Mouse (Mus musculus) midbrain, embryonic 15.5 days (tissue): ENCODE data around the gene Polr2b. TPM values are rescaled to one million over a fixed set of nuclear protein-coding genes. Genes with fewer than 3 reads are reported as not detected.

Experiments
- ATAC-seq: fragments of 200-750 bp; cut with Nextera tagmentation; replicated peaks from 2 replicates; pipeline ENCODE4 v1.8.0; 2017; ENCODE audit warnings: moderate TSS enrichment
- H3K27ac ChIP-seq: fragments of 300-500 bp; sonication (generic); 2 replicates; pipeline ENCODE4 v1.5.1; 2015; ENCODE audit warnings: mild to moderate bottlenecking, inconsistent platforms
- H3K27me3 ChIP-seq: fragments of 300-500 bp; sonication (generic); replicated peaks from 2 replicates; pipeline ENCODE4 v1.6.1; 2015; ENCODE audit warnings: inconsistent platforms
- H3K36me3 ChIP-seq: fragments of 300-500 bp; sonication (generic); replicated peaks from 2 replicates; pipeline ENCODE4 v1.6.1; 2015; ENCODE audit warnings: inconsistent platforms
- H3K4me1 ChIP-seq: fragments of 300-500 bp; sonication (generic); 2 replicates; pipeline ENCODE4 v1.6.1; 2015; ENCODE audit warnings: inconsistent platforms
- H3K4me2 ChIP-seq: fragments of 300-500 bp; sonication (generic); 2 replicates; pipeline ENCODE4 v1.6.1; 2015; ENCODE audit warnings: inconsistent platforms, mild to moderate bottlenecking, moderate library complexity
- H3K4me3 ChIP-seq: fragments of 300-500 bp; sonication (generic); 2 replicates; pipeline ENCODE4 v1.5.1; 2015; ENCODE audit warnings: mild to moderate bottlenecking, inconsistent platforms
- H3K9ac ChIP-seq: fragments of 300-500 bp; sonication (generic); 2 replicates; pipeline ENCODE4 v1.6.1; 2015; ENCODE audit warnings: mild to moderate bottlenecking, inconsistent platforms
- H3K9me3 ChIP-seq: fragments of 300-500 bp; sonication (generic); 2 replicates; pipeline ENCODE4 v1.6.1; 2016; ENCODE audit warnings: inconsistent platforms
- WGBS: fragments of 180-500 bp; shearing (Covaris S2); methylation state at CpG from one replicate; pipeline ENCODE4 v1.1.7; 2015; ENCODE audit warnings: mixed read lengths; 5-methylcytosine and 5-hydroxymethylcytosine counted together
- polyA plus RNA-seq: library from polyadenylated mRNA; unstranded; fragments of >200 nt; fragmentation: Nextera tagmentation; extraction: Ambion mirVana; gene quantifications from 2 replicates; pipeline ENCODE4 v1.2.1, GENCODE M21; 2015

Gene Polr2b
- polyA plus RNA-seq, 1 experiment from 2014 or later = 65.2 TPM

- WGBS = 87% methylated on average over 5 of the region's 5 CpGs
- no peak overlapping the region for H3K4me3 ChIP-seq
- no peak overlapping the region for H3K27ac ChIP-seq
- no peak overlapping the region for H3K9ac ChIP-seq
- ATAC-seq = no peak
- no peak overlapping the region for H3K4me2 ChIP-seq
- H3K9me3 ChIP-seq = no peaks in the 10 kb centered on the region
- no peaks in the 10 kb centered on the region for H3K36me3 ChIP-seq
- H3K4me1 ChIP-seq = no peaks in the 10 kb centered on the region
- H3K27me3 ChIP-seq = no peaks in the 10 kb centered on the region
Measured at GRCm38 (mm10) chr5:77369394-77369793, 59.4 kb downstream of the Polr2b start.

- no peaks in the 10 kb centered on the region for H3K9me3 ChIP-seq
- H3K4me1 ChIP-seq = no peaks in the 10 kb centered on the region
- no peaks in the 10 kb centered on the region for H3K36me3 ChIP-seq
- no peak overlapping the region for H3K4me2 ChIP-seq
- no peak overlapping the region for H3K27ac ChIP-seq
- no peak overlapping the region for H3K4me3 ChIP-seq
- ATAC-seq = no peak
- WGBS = 85% methylated on average over 5 of the region's 5 CpGs
- H3K9ac ChIP-seq = no peak overlapping the region
- H3K27me3 ChIP-seq = no peaks in the 10 kb centered on the region
Measured at GRCm38 (mm10) chr5:77370378-77370892, 60.5 kb downstream of the Polr2b start.

GRCm38 (mm10) chr5:77372242-77372641 lies 62.3 kb downstream of the Polr2b start:
- no peak overlapping the region for H3K4me3 ChIP-seq
- 86% methylated on average over 7 of the region's 7 CpGs for WGBS
- no peak overlapping the region for H3K9ac ChIP-seq
- H3K27ac ChIP-seq = no peak overlapping the region
- ATAC-seq = no peak
- H3K9me3 ChIP-seq = no peaks in the 10 kb centered on the region
- H3K36me3 ChIP-seq = no peaks in the 10 kb centered on the region
- no peaks in the 10 kb centered on the region for H3K4me1 ChIP-seq
- no peak overlapping the region for H3K4me2 ChIP-seq
- H3K27me3 ChIP-seq = no peaks in the 10 kb centered on the region

GRCm38 (mm10) chr5:77372778-77373177 lies 62.8 kb downstream of the Polr2b start:
- H3K9ac ChIP-seq = no peak overlapping the region
- H3K4me1 ChIP-seq = no peaks in the 10 kb centered on the region
- H3K36me3 ChIP-seq = no peaks in the 10 kb centered on the region
- H3K27ac ChIP-seq = no peak overlapping the region
- no peaks in the 10 kb centered on the region for H3K27me3 ChIP-seq
- no peak for ATAC-seq
- H3K4me3 ChIP-seq = no peak overlapping the region
- H3K4me2 ChIP-seq = no peak overlapping the region
- no peaks in the 10 kb centered on the region for H3K9me3 ChIP-seq
- 66% methylated on average over 6 of the region's 6 CpGs for WGBS

- no peak overlapping the region for H3K4me2 ChIP-seq
- no peaks in the 10 kb centered on the region for H3K27me3 ChIP-seq
- 84% methylated on average over 3 of the region's 3 CpGs for WGBS
- H3K27ac ChIP-seq = no peak overlapping the region
- H3K4me3 ChIP-seq = no peak overlapping the region
- no peaks in the 10 kb centered on the region for H3K9me3 ChIP-seq
- H3K9ac ChIP-seq = no peak overlapping the region
- no peak for ATAC-seq
- no peaks in the 10 kb centered on the region for H3K4me1 ChIP-seq
- H3K36me3 ChIP-seq = no peaks in the 10 kb centered on the region
Measured at GRCm38 (mm10) chr5:77374945-77375344, 65.0 kb downstream of the Polr2b start.

GRCm38 (mm10) chr5:77375546-77375945 lies 65.6 kb downstream of the Polr2b start:
- H3K4me2 ChIP-seq = no peak overlapping the region
- H3K36me3 ChIP-seq = no peaks in the 10 kb centered on the region
- 63% methylated on average over 4 of the region's 4 CpGs for WGBS
- no peak overlapping the region for H3K27ac ChIP-seq
- no peaks in the 10 kb centered on the region for H3K9me3 ChIP-seq
- ATAC-seq = no peak
- no peak overlapping the region for H3K4me3 ChIP-seq
- H3K9ac ChIP-seq = no peak overlapping the region
- no peaks in the 10 kb centered on the region for H3K27me3 ChIP-seq
- peaks cover 2% of the 10 kb centered on the region; the same call in 1 of the 2 replicates for H3K4me1 ChIP-seq

- no peaks in the 10 kb centered on the region for H3K27me3 ChIP-seq
- peaks cover 5% of the 10 kb centered on the region; the same call in 1 of the 2 replicates for H3K4me1 ChIP-seq
- no peak overlapping the region for H3K4me3 ChIP-seq
- no peaks in the 10 kb centered on the region for H3K36me3 ChIP-seq
- no peak overlapping the region for H3K27ac ChIP-seq
- whole genome bisulfite sequencing = 92% methylated on average over 3 of the region's 3 CpGs
- H3K9ac ChIP-seq = no peak overlapping the region
- no peaks in the 10 kb centered on the region for H3K9me3 ChIP-seq
- no peak for ATAC-seq
- no peak overlapping the region for H3K4me2 ChIP-seq
Measured at GRCm38 (mm10) chr5:77378027-77378426, 68.1 kb downstream of the Polr2b start.

- Histone ChIP-seq H3K4me1 (peaks cover 5% of the 10 kb centered on the region; the same call in 1 of the 2 replicates), H3K27ac (no peak overlapping the region), H3K9ac (no peak overlapping the region), H3K9me3 (no peaks in the 10 kb centered on the region), H3K4me3 (no peak overlapping the region), H3K4me2 (no peak overlapping the region), H3K36me3 (no peaks in the 10 kb centered on the region), H3K27me3 (no peaks in the 10 kb centered on the region)
- 75% methylated on average over 14 of the region's 14 CpGs for WGBS
- no peak for ATAC-seq
Measured at GRCm38 (mm10) chr5:77379434-77380135, 69.6 kb downstream of the Polr2b start.

- Histone ChIP-seq H3K4me3 (no peak overlapping the region), H3K36me3 (no peaks in the 10 kb centered on the region), H3K27me3 (no peaks in the 10 kb centered on the region), H3K4me1 (peaks cover 5% of the 10 kb centered on the region; the same call in 1 of the 2 replicates), H3K9ac (no peak overlapping the region), H3K4me2 (no peak overlapping the region), H3K27ac (no peak overlapping the region), H3K9me3 (no peaks in the 10 kb centered on the region)
- no peak for ATAC-seq
- 36% methylated on average over 17 of the region's 17 CpGs for WGBS
Measured at GRCm38 (mm10) chr5:77380321-77380901, 70.5 kb downstream of the Polr2b start.

GRCm38 (mm10) chr5:77381283-77381682 lies 71.3 kb downstream of the Polr2b start:
- Histone ChIP-seq H3K9ac (no peak overlapping the region), H3K27ac (no peak overlapping the region), H3K4me1 (peaks cover 5% of the 10 kb centered on the region; the same call in 1 of the 2 replicates), H3K27me3 (no peaks in the 10 kb centered on the region), H3K9me3 (no peaks in the 10 kb centered on the region), H3K4me2 (no peak overlapping the region), H3K4me3 (no peak overlapping the region), H3K36me3 (no peaks in the 10 kb centered on the region)
- ATAC-seq = no peak
- 78% methylated on average over 7 of the region's 7 CpGs for WGBS

- WGBS = 82% methylated on average over 5 of the region's 5 CpGs
- no peaks in the 10 kb centered on the region for H3K27me3 ChIP-seq
Measured at GRCm38 (mm10) chr5:77381686-77382085, 71.7 kb downstream of the Polr2b start.

GRCm38 (mm10) chr5:77383799-77384554 lies 74.0 kb downstream of the Polr2b start:
- Histone ChIP-seq H3K4me1 (peaks cover 5% of the 10 kb centered on the region; the same call in 1 of the 2 replicates), H3K36me3 (no peaks in the 10 kb centered on the region), H3K9ac (no peak overlapping the region), H3K9me3 (no peaks in the 10 kb centered on the region), H3K27me3 (no peaks in the 10 kb centered on the region), H3K4me3 (no peak overlapping the region), H3K4me2 (no peak overlapping the region), H3K27ac (no peak overlapping the region)
- ATAC-seq = no peak
- WGBS = 92% methylated on average over 5 of the region's 5 CpGs

More at GRCm38 (mm10) chr5:77381686-77382085, 71.7 kb downstream of the Polr2b start:
- Histone ChIP-seq H3K4me2 (no peak overlapping the region), H3K9ac (no peak overlapping the region), H3K4me3 (no peak overlapping the region), H3K27ac (no peak overlapping the region), H3K4me1 (peaks cover 5% of the 10 kb centered on the region; the same call in 1 of the 2 replicates), H3K36me3 (no peaks in the 10 kb centered on the region), H3K9me3 (no peaks in the 10 kb centered on the region)
- no peak for ATAC-seq
